Mouse (Mus musculus): ENCODE results near the gene Sdcbp2. TPM values are rescaled to one million over a fixed set of nuclear protein-coding genes. Genes with fewer than 3 reads are reported as not detected.

The Sdcbp2 gene
- total RNA-seq, 2 experiments from 2014 or later, result 0.74 to 1.2 TPM

DNA sequence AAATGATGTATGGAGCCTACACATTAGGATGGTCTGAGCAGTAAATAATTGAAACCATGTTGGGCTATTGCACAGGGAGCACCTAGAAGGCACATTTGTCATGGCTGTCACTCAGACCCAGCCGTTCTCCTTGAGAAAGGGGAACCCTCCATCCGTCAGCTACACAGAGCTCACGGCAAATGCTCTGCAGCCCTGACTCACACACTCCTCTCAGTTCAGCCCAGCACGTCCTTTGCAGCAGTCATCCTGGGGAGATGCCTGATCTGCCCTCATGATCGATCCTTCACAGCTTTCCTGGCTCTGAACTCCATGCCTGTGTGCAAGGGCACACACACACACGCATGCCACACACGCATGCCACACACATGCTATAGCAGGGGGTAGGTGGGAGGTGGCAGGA lies 56.9 kb downstream of the Sdcbp2 start:
- no peak for DNase-seq (ENCODE audit: low spot score)

DNA sequence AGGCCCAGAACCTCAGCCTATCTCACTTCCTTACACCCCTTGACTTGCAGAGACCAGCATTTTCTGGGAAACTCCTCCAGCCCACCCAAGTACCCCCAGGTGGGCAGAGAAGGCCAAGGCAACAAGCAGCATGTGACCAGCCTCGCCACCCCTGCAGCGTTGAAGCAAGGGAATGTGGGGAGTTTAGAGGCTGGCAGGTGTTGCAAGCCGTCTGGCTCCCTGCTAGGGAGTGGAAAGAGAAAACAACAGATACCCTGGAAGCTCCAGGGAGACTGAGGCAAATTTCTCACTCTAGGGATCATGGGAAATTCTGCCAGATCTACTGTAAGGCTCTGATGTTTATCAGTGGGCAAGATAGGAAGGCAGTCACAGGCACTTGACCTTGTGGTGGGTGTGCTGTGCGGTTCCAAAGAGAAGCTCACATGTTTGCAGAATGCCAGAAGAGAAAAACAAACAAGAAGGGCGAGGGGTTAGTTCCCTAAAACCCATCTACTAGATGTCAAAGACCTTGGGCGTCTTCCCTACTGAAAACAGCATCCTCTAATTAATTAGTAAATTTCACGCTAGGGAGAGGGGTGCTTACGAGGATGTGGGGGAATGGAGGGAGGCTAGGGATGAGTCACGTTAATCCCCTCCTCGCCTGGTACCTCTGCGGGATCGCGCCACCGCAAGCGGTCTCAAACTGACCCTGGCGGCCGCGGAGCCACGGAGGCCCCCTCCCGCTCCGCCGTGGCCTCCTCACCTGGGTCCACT lies 59.2 kb downstream of the Sdcbp2 start:
- no peak for DNase-seq (ENCODE audit: low spot score)

DNA sequence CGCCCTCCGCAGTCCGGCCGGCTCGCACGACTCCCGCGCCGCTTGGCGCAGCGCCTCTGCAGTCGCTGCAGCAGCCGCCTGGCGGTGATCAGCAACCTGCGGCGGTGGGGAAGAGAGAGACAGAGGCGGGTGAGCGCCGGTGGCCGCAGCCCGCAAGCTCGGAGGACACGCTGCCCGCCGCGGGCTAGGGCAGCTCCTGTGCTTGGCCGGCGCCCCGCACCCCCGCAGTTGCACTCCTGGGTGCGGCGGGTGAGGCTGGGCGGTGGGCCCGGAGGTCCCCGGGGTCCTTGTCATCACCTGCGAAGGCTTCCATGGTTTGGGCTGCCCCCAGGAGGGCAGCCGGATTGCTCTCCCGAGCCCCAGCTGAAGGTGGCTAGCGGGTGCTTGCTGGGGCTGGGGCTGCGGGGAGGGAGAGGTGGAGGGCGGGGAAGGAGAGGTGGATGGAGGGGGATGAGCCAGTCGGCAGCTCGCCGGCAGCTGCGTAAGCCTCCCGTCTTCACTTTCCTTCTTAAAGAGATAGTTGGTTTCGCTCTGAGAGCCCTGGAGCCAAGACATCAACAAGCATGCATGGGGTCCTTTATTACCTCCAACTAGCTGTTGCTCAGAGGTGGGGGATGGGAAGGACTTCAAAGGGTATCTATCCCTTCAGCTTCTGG lies 59.9 kb downstream of the Sdcbp2 start, which contains the start of gene Snph:
TSS of gene Snph (minus strand) at position 435 of the 656 bp plus-strand sequence.
- DNase-seq (ENCODE audit: low spot score), result peak; percentile 59

DNA sequence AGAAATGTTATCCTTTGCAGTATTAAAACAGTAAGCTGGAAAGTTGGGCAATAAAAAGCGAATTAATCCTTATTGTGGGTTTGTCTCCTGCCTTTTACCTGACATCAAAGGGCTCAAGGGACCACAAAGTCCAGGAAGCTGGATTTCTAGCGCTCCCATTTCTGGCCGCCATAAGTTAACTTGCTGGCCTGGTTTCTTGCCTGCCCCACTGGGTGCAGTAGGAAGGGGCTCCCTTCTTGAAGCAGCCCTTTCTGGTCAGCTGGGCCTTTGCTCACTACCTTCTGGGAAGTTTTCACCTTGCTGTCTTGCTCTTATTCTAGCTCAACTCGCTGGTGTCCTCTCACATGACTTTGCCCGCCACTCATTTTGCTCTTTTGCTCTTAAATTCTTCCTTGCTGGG lies 60.6 kb downstream of the Sdcbp2 start:
- no peak for DNase-seq (ENCODE audit: low spot score)

DNA sequence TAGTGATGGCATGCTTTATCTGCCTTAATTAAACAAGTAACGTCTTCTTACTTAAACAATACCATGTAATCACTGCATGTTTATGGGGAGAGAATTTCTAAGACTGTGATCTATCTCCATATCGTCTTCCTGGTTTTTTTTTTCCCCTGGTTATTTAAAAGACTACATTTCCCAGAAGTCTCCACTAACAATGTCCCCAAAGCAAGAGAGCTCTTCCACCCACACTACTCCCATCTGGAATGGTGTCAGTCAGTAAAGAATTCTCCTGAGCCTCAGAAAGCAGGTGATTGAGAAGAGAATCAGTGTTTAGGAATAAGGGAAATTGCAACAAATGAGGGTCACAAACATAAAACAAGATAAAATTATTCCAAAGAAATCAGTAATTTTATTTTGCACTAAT lies 62.5 kb downstream of the Sdcbp2 start:
- DNase-seq (ENCODE audit: low spot score), result no peak

DNA sequence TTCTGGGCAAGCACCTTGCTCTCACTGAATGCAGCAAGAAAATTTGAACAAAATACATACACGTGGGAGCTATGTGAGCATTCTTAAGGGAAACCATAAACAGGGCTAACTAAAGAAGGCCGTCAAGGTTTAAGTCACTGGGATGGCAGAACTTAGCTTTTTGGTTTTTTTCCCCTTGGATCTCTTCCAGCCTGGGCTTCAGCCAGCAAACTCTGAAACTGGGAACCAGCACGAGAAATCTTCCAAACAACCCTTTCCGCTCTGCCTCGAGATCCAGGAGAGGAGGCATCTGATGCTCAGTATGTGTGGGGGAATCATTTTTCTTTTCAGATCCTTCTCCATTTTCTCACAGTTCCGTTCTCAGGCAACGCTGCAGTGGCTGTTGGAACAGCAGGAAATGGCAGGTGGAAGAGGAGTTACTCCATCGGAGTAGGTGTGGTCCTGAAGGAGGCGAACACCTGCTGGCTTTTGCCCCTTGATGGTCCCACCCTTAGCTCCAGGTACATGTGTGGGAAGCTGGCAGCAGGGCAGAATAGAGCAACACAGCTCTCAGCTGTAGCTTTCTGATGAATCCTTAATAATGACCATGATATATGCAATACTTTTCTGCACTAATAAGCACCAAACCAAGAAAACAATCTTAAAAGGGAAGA lies 63.1 kb downstream of the Sdcbp2 start:
- no peak for DNase-seq (ENCODE audit: low spot score)

DNA sequence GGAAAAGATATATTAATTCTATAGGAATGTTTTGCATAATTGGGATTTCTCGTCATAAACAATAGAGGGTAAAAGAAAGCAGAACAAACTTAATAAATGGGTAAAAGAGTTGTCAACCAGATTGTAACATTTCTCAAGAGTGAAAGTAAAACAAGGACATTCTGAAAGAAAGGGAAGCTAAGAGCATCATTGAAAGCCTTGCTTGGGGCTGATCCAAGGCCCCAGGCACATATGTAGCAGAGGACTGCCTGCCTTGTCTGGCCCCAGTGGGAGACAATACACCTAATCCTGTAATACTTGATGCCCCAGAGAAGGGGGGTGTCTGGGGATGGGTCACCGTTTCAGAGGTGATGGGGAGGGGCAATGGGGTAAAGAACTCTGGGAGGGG lies 63.6 kb downstream of the Sdcbp2 start:
- DNase-seq (ENCODE audit: low spot score), result no peak

Other genes starting within 250 kb of the Sdcbp2 start
- not detected for gene 4921509C19Rik, start 96.5 kb upstream of the Sdcbp2 start, total RNA-seq (2021)
- gene Nsfl1c, start 78.4 kb upstream of the Sdcbp2 start, total RNA-seq (2021), result 10 to 100 TPM; 81.6 to 83.1 TPM
- gene Fkbp1a, start 30.1 kb upstream of the Sdcbp2 start, total RNA-seq (2021), result 100 to 1,000 TPM; 157 to 163 TPM
- gene Snph, start 60.0 kb downstream of the Sdcbp2 start, total RNA-seq (2021), result 10 to 100 TPM; 30.7 to 33.2 TPM
- not detected for gene Rad21l, start 95.9 kb downstream of the Sdcbp2 start, total RNA-seq (2021)
- gene Tmem74b, start 129.4 kb downstream of the Sdcbp2 start, total RNA-seq (2021), result 1 to 10 TPM in 1 of 2 experiments, under 1 TPM in 1; 0.89 to 1.4 TPM
- gene Psmf1, start 171.6 kb downstream of the Sdcbp2 start, total RNA-seq (2021), result 10 to 100 TPM; 15.6 to 18.4 TPM

All from gastrocnemius, adult 18-20 months (tissue).